Mouse (Mus musculus): ENCODE measurements around the gene P4htm. TPM values are rescaled to one million over a fixed set of nuclear protein-coding genes. Genes with fewer than 3 reads are reported as not detected.

The P4htm gene
- total and polyA plus RNA-seq, 3 experiments, result 14.2 to 21.0 (median 15.3) TPM

DNA sequence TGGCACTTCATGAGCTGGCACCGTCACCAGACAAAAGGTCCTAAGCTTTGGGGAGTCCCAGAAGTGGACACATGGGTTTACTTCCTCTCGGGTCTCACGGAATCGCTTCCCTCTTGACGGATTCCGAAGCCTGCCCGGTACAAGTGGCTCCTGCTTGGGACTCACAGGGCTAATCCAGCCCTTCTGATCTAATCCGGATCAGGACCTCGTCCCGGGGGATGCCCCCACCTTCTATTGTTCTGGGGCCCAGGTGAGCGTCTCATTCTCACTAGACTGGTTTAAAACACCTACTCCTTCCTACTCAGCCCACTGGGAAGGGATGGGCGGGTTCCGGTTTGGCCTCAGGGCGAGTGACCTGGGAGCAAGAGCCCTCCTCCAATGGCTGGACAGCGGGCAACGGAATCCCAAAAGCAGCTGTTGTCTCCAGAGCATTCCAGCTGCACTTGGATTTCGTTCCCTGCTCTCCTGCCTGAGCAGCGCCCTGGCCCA lies 29.5 kb downstream of the P4htm start:
- no peaks in the 10 kb centered on the region for H3K79me2 ChIP-seq (replicated peaks; ENCODE audit: control insufficient read depth, insufficient read depth, low read length)
- peak; percentile 57 to 59 for DNase-seq
- H3K4me1 ChIP-seq (ENCODE audit: control insufficient read depth, insufficient read depth, low read length), result peaks cover 7% of the 10 kb centered on the region
- H3K4me3 ChIP-seq, result peak overlapping the region; percentile 88
- no peaks in the 10 kb centered on the region for H3K27me3 ChIP-seq (ENCODE audit: control insufficient read depth, insufficient read depth, low read length)
- peak overlapping the region; percentile 95 for H3K27ac ChIP-seq
- 3% methylated on average over 18 of the region's 18 CpGs for WGBS
- no peaks in the 10 kb centered on the region for H3K36me3 ChIP-seq (ENCODE audit: control insufficient read depth, insufficient read depth, low read length)
- TF ChIP-seq EP300 (IDR thresholded peaks at IDR 0.05; ENCODE audit: insufficient read depth, low read depth, low read length) (no peak), CTCF (IDR thresholded peaks at IDR 0.05) (no peak), POLR2A (IDR thresholded peaks at IDR 0.05; ENCODE audit: insufficient read depth, low read depth, low read length) (no peak)
- peak overlapping the region; percentile 69 for H3K9ac ChIP-seq (ENCODE audit: low read depth, low read length)
- intact Hi-C loops (cut with DNase I), result loop anchor here (2.0 kb wide), 1 partner anchor 51 kb away; the partner anchor contains the start of gene Qrich1

DNA sequence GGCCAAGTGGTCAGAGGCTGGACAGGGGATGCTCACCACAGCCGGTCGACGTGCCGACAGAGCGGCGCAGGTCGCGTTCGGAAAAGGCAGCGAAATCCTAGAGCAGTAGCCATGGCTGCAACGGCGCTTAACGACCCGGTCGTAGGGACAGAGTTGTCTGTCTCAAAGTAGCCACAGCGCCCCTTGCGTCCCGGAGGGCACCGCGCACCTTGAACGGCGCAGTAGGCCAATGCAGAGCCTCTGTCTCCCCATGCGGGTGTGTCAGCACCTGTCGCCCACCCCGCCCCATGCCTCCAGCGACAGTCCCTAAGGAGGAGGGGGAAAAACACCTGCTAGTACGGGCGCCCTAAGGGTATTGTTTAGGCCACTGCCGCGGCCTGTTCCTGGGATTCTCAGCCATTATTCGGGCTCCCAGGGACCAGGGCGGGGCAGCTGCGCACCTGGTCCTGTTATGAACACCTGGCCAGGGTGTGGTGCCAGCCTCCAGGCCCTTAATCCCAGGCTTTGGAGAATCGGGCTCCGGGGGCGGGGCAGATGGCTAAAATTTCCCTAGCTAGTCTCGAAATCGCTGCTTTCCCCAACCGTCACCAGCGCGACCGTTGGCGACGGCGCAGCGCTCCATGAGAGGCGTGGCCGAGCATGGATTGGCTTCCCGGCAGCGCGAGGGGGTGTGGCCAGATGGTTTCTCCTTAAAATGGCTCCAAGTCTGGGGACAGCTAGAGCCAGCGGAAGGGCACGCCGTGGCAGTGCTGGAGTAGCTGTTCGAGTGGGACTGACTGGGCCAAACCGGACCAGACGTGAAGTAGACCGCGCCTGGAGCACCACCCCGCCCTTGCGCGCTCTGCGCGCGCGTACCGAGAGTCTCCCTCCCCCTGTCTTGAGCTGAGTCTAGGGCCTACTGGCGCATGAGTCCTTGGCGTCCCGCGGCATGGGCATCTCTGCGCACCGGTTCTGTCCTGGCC lies 30.4 kb downstream of the P4htm start, which contains the start of gene Ndufaf3:
Gene Ndufaf3 (minus strand): TSS at position 620 of the 962 bp plus-strand sequence.
- H3K27me3 ChIP-seq (ENCODE audit: control insufficient read depth, insufficient read depth, low read length), result no peaks in the 10 kb centered on the region
- intact Hi-C loops (cut with DNase I), result loop anchor here (2.0 kb wide), 1 partner anchor 50 kb away; the partner anchor contains the start of gene Qrich1
- TF ChIP-seq POLR2A (IDR thresholded peaks at IDR 0.05; ENCODE audit: insufficient read depth, low read depth, low read length), result peak; percentile 99
- no peak; the same call in none of the 2 replicates for TF ChIP-seq CTCF (IDR thresholded peaks at IDR 0.05)
- peak; percentile 81 for TF ChIP-seq EP300 (IDR thresholded peaks at IDR 0.05; ENCODE audit: insufficient read depth, low read depth, low read length)
- peak within 1 kb of the TSS; percentile 88 for H3K4me3 ChIP-seq
- H3K79me2 ChIP-seq (replicated peaks; ENCODE audit: control insufficient read depth, insufficient read depth, low read length), result no peaks in the 10 kb centered on the region
- no peaks in the 10 kb centered on the region for H3K36me3 ChIP-seq (ENCODE audit: control insufficient read depth, insufficient read depth, low read length)
- peak; percentile 97 for DNase-seq
- H3K4me1 ChIP-seq (ENCODE audit: control insufficient read depth, insufficient read depth, low read length), result peaks cover 7% of the 10 kb centered on the region
- peak within 1 kb of the TSS; percentile 95 for H3K27ac ChIP-seq
- peak within 1 kb of the TSS; percentile 76 for H3K9ac ChIP-seq (ENCODE audit: low read depth, low read length)
- WGBS, result under 1% methylated on average over 73 of the region's 73 CpGs

DNA sequence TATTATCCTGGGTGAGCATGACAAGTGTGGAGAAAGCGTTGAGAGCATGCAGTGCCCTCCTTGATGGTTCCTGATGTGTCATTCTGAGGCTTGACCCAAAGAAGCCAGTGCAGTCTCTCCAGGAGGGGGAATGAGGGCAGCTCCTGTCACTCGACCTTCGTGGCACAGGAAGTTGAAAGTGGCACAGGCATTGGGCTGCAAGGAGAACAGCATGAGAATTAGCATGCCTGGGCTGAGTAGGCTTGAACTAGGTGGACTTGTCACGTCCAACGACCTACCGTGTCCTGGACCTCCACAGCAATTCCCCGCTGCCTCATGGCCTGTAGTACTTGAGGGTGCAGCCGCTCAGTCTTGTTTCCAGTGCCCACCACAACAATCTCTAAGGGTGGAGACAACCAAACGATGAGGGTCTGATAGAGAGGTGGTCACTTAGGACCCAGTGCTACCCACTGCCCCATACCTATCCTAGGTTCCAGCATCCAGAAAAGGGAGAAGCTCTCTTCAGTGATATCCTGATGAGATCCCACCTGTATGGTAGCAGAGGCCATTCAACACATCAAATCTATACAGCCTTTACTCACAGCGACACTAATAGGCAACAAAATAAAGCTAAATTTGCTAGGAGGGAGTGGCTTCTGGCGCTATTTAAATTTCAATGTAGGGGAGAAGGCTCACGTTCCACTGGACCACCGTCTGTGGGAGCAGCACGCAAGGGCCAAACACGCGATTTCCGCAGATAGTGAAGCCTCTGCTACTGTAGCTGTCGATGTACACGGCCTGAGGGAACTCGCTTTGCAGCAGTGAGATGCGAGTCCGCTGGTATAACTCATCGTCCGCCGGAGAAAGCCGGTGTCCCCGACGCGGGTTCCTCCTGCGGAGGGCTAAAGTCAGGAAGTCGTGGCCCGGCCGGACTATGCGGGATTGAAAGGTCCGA lies 31.3 kb downstream of the P4htm start:
- H3K27ac ChIP-seq, result peak overlapping the region; percentile 95
- H3K4me3 ChIP-seq, result peak overlapping the region; percentile 88
- no peaks in the 10 kb centered on the region for H3K27me3 ChIP-seq (ENCODE audit: control insufficient read depth, insufficient read depth, low read length)
- intact Hi-C loops (cut with DNase I), result loop anchor here (2.0 kb wide), 1 partner anchor 49 kb away; the partner anchor contains the start of gene Qrich1
- TF ChIP-seq POLR2A (IDR thresholded peaks at IDR 0.05; ENCODE audit: insufficient read depth, low read depth, low read length) (no peak), EP300 (IDR thresholded peaks at IDR 0.05; ENCODE audit: insufficient read depth, low read depth, low read length) (no peak), CTCF (IDR thresholded peaks at IDR 0.05) (no peak)
- DNase-seq, result no peak
- 12% methylated on average over 35 of the region's 35 CpGs for WGBS
- H3K4me1 ChIP-seq (ENCODE audit: control insufficient read depth, insufficient read depth, low read length), result peaks cover 7% of the 10 kb centered on the region
- H3K9ac ChIP-seq (ENCODE audit: low read depth, low read length), result peak overlapping the region; percentile 76
- no peaks in the 10 kb centered on the region for H3K79me2 ChIP-seq (replicated peaks; ENCODE audit: control insufficient read depth, insufficient read depth, low read length)
- H3K36me3 ChIP-seq (ENCODE audit: control insufficient read depth, insufficient read depth, low read length), result no peaks in the 10 kb centered on the region

DNA sequence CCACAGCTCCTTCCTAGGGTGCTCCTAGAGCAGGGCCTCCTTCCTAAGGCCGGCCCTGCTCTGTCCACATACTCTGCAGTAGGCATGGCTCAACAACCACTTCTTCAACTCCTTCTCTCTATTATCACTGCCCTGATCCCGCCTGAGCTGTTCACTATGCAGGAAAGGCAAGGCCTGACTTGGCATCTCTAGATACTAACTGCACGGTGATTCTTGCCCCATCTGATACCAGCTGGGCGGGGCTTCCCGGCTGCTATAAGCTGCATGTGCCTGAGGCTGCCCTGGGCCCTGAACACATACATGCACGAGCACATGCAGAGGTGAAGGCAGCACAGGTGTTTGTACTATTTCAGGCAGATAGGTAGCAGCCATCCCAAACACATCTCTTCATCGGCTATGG lies 33.3 kb downstream of the P4htm start:
- Histone ChIP-seq H3K27me3 (ENCODE audit: control insufficient read depth, insufficient read depth, low read length) (no peaks in the 10 kb centered on the region), H3K79me2 (replicated peaks; ENCODE audit: control insufficient read depth, insufficient read depth, low read length) (no peaks in the 10 kb centered on the region), H3K9ac (ENCODE audit: low read depth, low read length) (no peak overlapping the region), H3K4me1 (ENCODE audit: control insufficient read depth, insufficient read depth, low read length) (peaks cover 7% of the 10 kb centered on the region), H3K4me3 (no peak overlapping the region), H3K27ac (no peak overlapping the region), H3K36me3 (ENCODE audit: control insufficient read depth, insufficient read depth, low read length) (no peaks in the 10 kb centered on the region)
- intact Hi-C loops (cut with DNase I), result no loop called here
- TF ChIP-seq CTCF (IDR thresholded peaks at IDR 0.05) (no peak), POLR2A (IDR thresholded peaks at IDR 0.05; ENCODE audit: insufficient read depth, low read depth, low read length) (0 out of 2 replicates have a peak, but pooled peaks have one; percentile 8)
- no peak for DNase-seq
- 69% methylated on average over 7 of the region's 7 CpGs for WGBS

DNA sequence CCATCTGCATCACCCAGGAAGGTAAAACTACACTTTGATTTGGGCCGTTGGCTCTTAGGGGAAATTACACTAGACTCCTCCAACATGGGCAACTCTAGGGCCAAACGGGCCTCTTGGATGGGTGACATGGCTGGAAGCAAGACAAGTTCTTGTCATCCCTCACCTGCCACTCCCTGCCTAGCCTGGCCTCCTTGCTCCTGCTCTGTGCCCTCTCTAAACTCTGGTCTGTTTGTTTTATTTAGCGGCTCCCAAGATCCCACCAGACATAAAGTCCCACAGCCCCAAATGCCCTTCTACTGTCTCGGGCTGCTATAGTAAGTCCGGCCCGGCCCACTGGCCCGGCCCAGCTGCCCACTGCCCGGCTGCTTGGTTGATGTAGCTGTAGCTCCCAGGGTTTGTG lies 33.8 kb downstream of the P4htm start:
- no peak for DNase-seq
- no peak overlapping the region for H3K9ac ChIP-seq (ENCODE audit: low read depth, low read length)
- WGBS, result 78% methylated on average over 8 of the region's 8 CpGs
- intact Hi-C loops (cut with DNase I), result no loop called here
- H3K4me1 ChIP-seq (ENCODE audit: control insufficient read depth, insufficient read depth, low read length), result peaks cover 7% of the 10 kb centered on the region
- H3K27me3 ChIP-seq (ENCODE audit: control insufficient read depth, insufficient read depth, low read length), result no peaks in the 10 kb centered on the region
- no peak overlapping the region for H3K4me3 ChIP-seq
- TF ChIP-seq CTCF (IDR thresholded peaks at IDR 0.05) (no peak), POLR2A (IDR thresholded peaks at IDR 0.05; ENCODE audit: insufficient read depth, low read depth, low read length) (no peak), EP300 (IDR thresholded peaks at IDR 0.05; ENCODE audit: insufficient read depth, low read depth, low read length) (no peak)
- no peaks in the 10 kb centered on the region for H3K79me2 ChIP-seq (replicated peaks; ENCODE audit: control insufficient read depth, insufficient read depth, low read length)
- no peak overlapping the region for H3K27ac ChIP-seq
- H3K36me3 ChIP-seq (ENCODE audit: control insufficient read depth, insufficient read depth, low read length), result no peaks in the 10 kb centered on the region
